Mouse (Mus musculus) MEL (cell line): ENCODE measurements around the gene Lgr5.

Experiments
- CHD1 ChIP-seq: IDR thresholded peaks from 2 replicates; pipeline ENCODE4 v1.6.1; 2012; ENCODE audit warnings: low read depth, mild to moderate bottlenecking, inconsistent platforms, low read length, improper control_type of control experiment
- CTCF ChIP-seq, 3 experiments: IDR thresholded peaks in 2 of 3; conservative IDR thresholded peaks in 1 of 3; 2 replicates each; pipeline ENCODE4 v1.5.1; 2011 to 2012; ENCODE audit warnings: low read length in 3 of 3, low read depth in 2 of 3, mild to moderate bottlenecking in 2 of 3, improper control_type of control experiment in 1 of 3, inconsistent platforms in 1 of 3, mixed read lengths in 1 of 3, moderate library complexity in 1 of 3; ENCODE audit not compliant: control insufficient read depth in 1 of 3, insufficient read depth in 1 of 3, poor library complexity in 1 of 3, severe bottlenecking in 1 of 3
- GATA1 ChIP-seq: IDR thresholded peaks from 2 replicates; pipeline ENCODE4 v1.6.1; 2011; ENCODE audit warnings: low read depth, low read length, improper control_type of control experiment
- MAX ChIP-seq: IDR thresholded peaks from 2 replicates; pipeline ENCODE4 v1.6.1; 2011; ENCODE audit warnings: low read length, improper control_type of control experiment
- MEF2A ChIP-seq: IDR thresholded peaks from 2 replicates; pipeline ENCODE4 v1.6.1; 2014; ENCODE audit warnings: low read depth, mild to moderate bottlenecking, inconsistent platforms, low read length, improper control_type of control experiment; ENCODE audit not compliant: poor library complexity, insufficient replicate concordance, severe bottlenecking; ENCODE audit errors: extremely low read depth
- MXI1 ChIP-seq: IDR thresholded peaks from 2 replicates; pipeline ENCODE4 v1.6.1; 2011; ENCODE audit warnings: mild to moderate bottlenecking, low read depth, low read length, improper control_type of control experiment
- POLR2A ChIP-seq, 2 experiments: IDR thresholded peaks; 2 replicates each; pipeline ENCODE4 v1.6.1; 2011 to 2012; ENCODE audit warnings: low read length in 2 of 2, mild to moderate bottlenecking in 2 of 2, control low read depth in 1 of 2, improper control_type of control experiment in 1 of 2, low read depth in 1 of 2, moderate library complexity in 1 of 2; ENCODE audit not compliant: control insufficient read depth in 1 of 2, insufficient read depth in 1 of 2, poor library complexity in 1 of 2
- RAD21 ChIP-seq: IDR thresholded peaks from 2 replicates; pipeline ENCODE4 v1.6.1; 2011; ENCODE audit warnings: mild to moderate bottlenecking, low read depth, low read length, improper control_type of control experiment
- SIN3A ChIP-seq: IDR thresholded peaks from 2 replicates; pipeline ENCODE4 v1.6.1; 2012; ENCODE audit warnings: low read length, improper control_type of control experiment, inconsistent platforms
- SMC3 ChIP-seq: IDR thresholded peaks from 2 replicates; pipeline ENCODE4 v1.6.1; 2011; ENCODE audit warnings: low read depth, low read length, improper control_type of control experiment
- TAL1 ChIP-seq: IDR thresholded peaks from 2 replicates; pipeline ENCODE4 v1.6.1; 2012; ENCODE audit warnings: mild to moderate bottlenecking, inconsistent platforms, low read length, moderate library complexity, mixed read lengths
- USF1 ChIP-seq: IDR thresholded peaks from 2 replicates; pipeline ENCODE4 v1.6.1; 2014; ENCODE audit warnings: low read depth, mild to moderate bottlenecking, inconsistent platforms, low read length, improper control_type of control experiment, moderate library complexity
- USF2 ChIP-seq, 2 experiments: IDR thresholded peaks; 2 replicates each; pipeline ENCODE4 v1.6.1; 2011 to 2012; ENCODE audit warnings: improper control_type of control experiment in 2 of 2, low read length in 2 of 2, borderline replicate concordance in 1 of 2, inconsistent platforms in 1 of 2, low read depth in 1 of 2, mild to moderate bottlenecking in 1 of 2; ENCODE audit not compliant: insufficient read depth in 1 of 2
- ZC3H11A ChIP-seq: IDR thresholded peaks from 2 replicates; pipeline ENCODE4 v1.6.1; 2012; ENCODE audit warnings: low read depth, mild to moderate bottlenecking, inconsistent platforms, low read length, improper control_type of control experiment

GRCm38 (mm10) chr10:115473213-115473961 is 114.2 kb downstream of the Lgr5 start:
- no peak for TF ChIP-seq TAL1
- no peak for TF ChIP-seq CTCF (IDR thresholded peaks at IDR 0.05 in 2 of 3, conservative IDR thresholded peaks at IDR 0.05 in 1 of 3; ENCODE audit: control insufficient read depth in 1 of 3, insufficient read depth in 1 of 3, low read depth in 2 of 3, low read length in 3 of 3, poor library complexity in 1 of 3, severe bottlenecking in 1 of 3)
- TF ChIP-seq USF2 (IDR thresholded peaks at IDR 0.05; ENCODE audit: borderline replicate concordance in 1 of 2, insufficient read depth in 1 of 2, low read depth in 1 of 2, low read length in 2 of 2) = no peak
- no peak for TF ChIP-seq MXI1
- TF ChIP-seq MAX = no peak
- TF ChIP-seq SMC3 = no peak
- no peak for TF ChIP-seq RAD21
- no peak for TF ChIP-seq GATA1
- TF ChIP-seq SIN3A = no peak
- TF ChIP-seq MEF2A = no peak
- TF ChIP-seq USF1 = no peak
- TF ChIP-seq POLR2A (IDR thresholded peaks at IDR 0.05; ENCODE audit: control insufficient read depth in 1 of 2, insufficient read depth in 1 of 2, low read depth in 1 of 2, low read length in 2 of 2, poor library complexity in 1 of 2) = no peak
- TF ChIP-seq ZC3H11A = no peak
- TF ChIP-seq CHD1 = no peak
